Mouse (Mus musculus): ENCODE measurements around the gene Cx3cr1.

DNA sequence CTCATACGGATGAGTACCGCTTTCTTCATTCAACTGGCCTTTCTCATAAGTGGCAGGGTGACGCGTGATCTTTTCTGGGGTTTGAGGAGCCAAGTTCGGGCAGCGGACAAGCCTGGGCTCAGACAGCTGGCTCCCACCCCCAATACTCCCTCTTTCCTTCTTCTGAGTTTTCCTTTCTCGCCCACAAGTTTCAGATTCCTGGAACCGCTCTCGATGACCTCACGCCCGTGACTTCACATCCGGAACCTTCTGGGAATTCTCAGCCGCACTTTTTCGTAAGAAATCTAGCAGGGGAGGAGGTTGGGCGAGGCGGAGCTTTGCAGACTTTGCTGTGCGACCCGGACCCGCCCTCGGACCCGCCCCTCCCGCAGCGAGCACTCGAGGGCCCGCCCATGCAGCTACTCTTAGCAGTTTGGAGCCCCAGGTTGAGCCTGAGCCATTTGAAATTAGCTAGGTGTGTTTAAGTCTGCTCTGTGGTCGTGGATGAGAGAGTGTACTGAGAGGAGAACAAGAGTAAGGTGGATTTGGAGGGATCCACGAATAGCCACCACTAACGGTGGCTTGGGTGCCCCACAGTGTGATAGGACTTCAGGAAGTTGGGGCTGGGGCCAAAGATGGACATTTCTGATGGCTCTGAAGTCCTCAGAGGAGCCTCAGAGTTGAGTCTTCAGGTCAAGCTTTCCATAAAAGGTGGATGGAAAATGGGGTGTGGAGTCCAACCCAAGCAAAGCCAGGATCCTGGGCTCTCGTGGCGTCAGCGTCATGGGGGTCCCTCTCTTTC, 67.5 kb downstream of the Cx3cr1 start:
- TF ChIP-seq CTCF (IDR thresholded peaks at IDR 0.05; ENCODE audit: low read depth) = no peak
- peak; percentile 82 for TF ChIP-seq EP300 (IDR thresholded peaks at IDR 0.05; ENCODE audit: low read depth)

Measured in liver, postnatal 0 days (tissue).